Mouse (Mus musculus) kidney, embryonic 14.5 days (tissue): Measurements from ENCODE around the gene Pcsk6. TPM values are rescaled to one million over a fixed set of nuclear protein-coding genes. Genes with fewer than 3 reads are reported as not detected.
"Not testable (repeated sequence)": the region's sequence is repeated elsewhere in the genome, so short reads cannot be mapped to it uniquely, and the experiment has no call there.

Experiments used
- ATAC-seq: fragments of 200-750 bp; cut with Nextera tagmentation; 2 replicates; pipeline ENCODE4 v1.8.0; 2017; ENCODE audit warnings: moderate number of reproducible peaks, mild to moderate bottlenecking, moderate TSS enrichment, moderate library complexity; ENCODE audit not compliant: low FRiP score, low TSS enrichment
- H3K27ac ChIP-seq: fragments of 300-500 bp; sonication (generic); 2 replicates; pipeline ENCODE4 v1.5.1; 2014; ENCODE audit warnings: low read depth, mild to moderate bottlenecking, low read length, moderate library complexity, mixed read lengths
- H3K27me3 ChIP-seq: fragments of 300-500 bp; sonication (generic); 2 replicates; pipeline ENCODE4 v1.6.1; 2014; ENCODE audit warnings: mild to moderate bottlenecking, low read length; ENCODE audit not compliant: control insufficient read depth, insufficient read depth
- H3K36me3 ChIP-seq: fragments of 300-500 bp; sonication (generic); 2 replicates; pipeline ENCODE4 v1.6.1; 2014; ENCODE audit warnings: low read length, mixed read lengths; ENCODE audit not compliant: control insufficient read depth, insufficient read depth
- H3K4me1 ChIP-seq: fragments of 300-500 bp; sonication (generic); 2 replicates; pipeline ENCODE4 v1.6.1; 2014; ENCODE audit warnings: low read length, mixed read lengths; ENCODE audit not compliant: control insufficient read depth, insufficient read depth
- H3K4me2 ChIP-seq: fragments of 300-500 bp; sonication (generic); replicated peaks from 2 replicates; pipeline ENCODE4 v1.6.1; 2014; ENCODE audit warnings: low read depth, mild to moderate bottlenecking, low read length
- H3K4me3 ChIP-seq: fragments of 300-500 bp; sonication (generic); 2 replicates; pipeline ENCODE4 v1.5.1; 2014; ENCODE audit warnings: mild to moderate bottlenecking, low read length
- H3K9ac ChIP-seq: fragments of 300-500 bp; sonication (generic); 2 replicates; pipeline ENCODE4 v1.6.1; 2014; ENCODE audit warnings: low read depth, mild to moderate bottlenecking, low read length, moderate library complexity
- H3K9me3 ChIP-seq: fragments of 300-500 bp; sonication (generic); 2 replicates; pipeline ENCODE4 v1.6.1; 2016; ENCODE audit warnings: low read length; ENCODE audit not compliant: control insufficient read depth
- WGBS: fragments of 180-500 bp; shearing (Covaris S2); extraction: QIAGEN DNeasy Blood & Tissue Kit; methylation state at CpG from one replicate; pipeline ENCODE4 v1.1.7; 2014; 5-methylcytosine and 5-hydroxymethylcytosine counted together
- polyA plus RNA-seq: library from polyadenylated mRNA; unstranded; fragments of >200 nt; fragmentation: Nextera tagmentation; extraction: Ambion mirVana; gene quantifications from 2 replicates; pipeline ENCODE4 v1.2.1, GENCODE M21; 2014

Pcsk6 gene
- polyA plus RNA-seq, result 2.7 and 2.9 TPM in 2 replicates

DNA sequence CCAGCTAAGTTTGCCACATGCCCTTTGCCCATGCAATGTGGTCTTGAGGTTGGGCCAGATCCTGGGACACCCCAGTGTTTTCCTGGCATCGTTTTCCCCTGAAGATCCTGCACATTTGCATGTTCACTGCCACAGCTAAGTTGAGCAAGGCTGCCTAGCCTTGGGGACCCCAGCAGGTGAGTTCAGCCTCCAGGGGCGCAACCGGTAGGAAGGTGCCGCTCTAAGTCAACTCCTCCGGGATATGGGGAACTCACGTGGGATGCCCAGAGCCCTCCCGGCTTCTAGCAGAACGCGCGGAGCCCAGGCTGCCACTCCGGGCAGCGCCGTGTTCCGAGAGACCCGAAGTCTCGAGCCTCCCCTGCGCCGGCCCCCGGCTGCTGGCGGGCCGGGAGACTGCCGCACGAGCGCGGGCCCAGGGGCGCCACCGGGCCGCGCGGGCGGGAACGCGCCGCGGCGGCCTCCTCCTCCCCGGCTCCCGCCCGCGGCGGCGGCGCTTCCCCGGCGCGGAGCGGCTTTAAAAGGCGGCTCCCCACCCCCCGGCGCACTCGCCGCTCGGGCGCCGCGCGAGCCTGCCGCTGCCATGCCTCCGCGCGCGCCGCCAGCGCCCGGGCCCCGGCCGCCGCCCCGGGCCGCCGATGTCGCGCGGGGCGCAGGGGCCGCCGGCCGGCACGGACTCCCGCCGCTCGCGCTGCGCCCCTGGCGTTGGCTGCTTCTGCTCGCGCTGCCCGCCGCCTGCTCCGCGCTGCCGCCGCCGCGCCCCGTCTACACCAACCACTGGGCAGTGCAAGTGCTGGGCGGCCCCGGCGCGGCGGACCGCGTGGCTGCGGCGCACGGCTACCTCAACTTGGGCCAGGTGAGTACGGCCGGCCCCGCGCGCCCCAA lies at the start of gene Pcsk6:
TSS of gene Pcsk6 (plus strand) at position 144 of the 882 bp plus-strand sequence.
- no peaks in the 10 kb centered on the region for H3K36me3 ChIP-seq
- H3K4me1 ChIP-seq, result no peaks in the 10 kb centered on the region
- no peaks in the 10 kb centered on the region for H3K9me3 ChIP-seq
- H3K27ac ChIP-seq, result no peak within 1 kb of the TSS
- H3K4me2 ChIP-seq, result peak within 1 kb of the TSS; percentile 98
- peak; percentile 75 for ATAC-seq
- 1% methylated on average over 96 of the region's 111 CpGs for WGBS
- peaks cover 25% of the 10 kb centered on the region for H3K27me3 ChIP-seq
- H3K4me3 ChIP-seq, result peak within 1 kb of the TSS; percentile 65
- peak within 1 kb of the TSS; percentile 64 for H3K9ac ChIP-seq

DNA sequence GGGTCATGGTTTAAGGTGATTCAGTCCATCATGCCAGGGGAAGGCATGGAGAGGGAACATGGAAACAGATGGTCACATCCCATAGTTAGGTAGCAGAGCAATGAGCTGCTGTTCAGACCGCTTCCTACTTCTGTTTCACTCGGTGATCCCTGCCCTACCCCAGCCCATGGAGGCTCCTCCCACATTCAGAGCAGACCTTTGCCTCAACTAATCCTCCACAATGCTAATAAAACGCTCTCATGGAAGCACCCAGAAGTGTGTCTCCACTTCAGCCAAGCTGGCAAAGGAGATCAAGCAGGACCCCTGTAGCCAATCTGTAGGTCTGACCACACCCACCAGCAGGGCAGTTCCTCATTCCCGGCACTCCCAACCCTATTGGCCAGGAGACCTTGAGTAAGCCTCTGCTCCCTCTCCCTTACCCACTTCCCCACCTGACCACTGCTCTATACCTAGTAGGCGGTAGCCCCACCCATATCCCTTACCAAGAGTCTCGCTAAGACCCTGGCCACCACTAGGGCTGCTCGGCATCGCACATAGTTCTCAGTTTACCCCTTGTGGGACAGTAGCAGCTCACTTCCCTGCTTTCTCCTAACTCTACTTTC lies 47.8 kb upstream of the Pcsk6 start:
- ATAC-seq, result no peak
- H3K9ac ChIP-seq, result no peak overlapping the region
- 80% methylated on average over 8 of the region's 8 CpGs for WGBS
- H3K27ac ChIP-seq, result no peak overlapping the region
- H3K4me3 ChIP-seq, result no peak overlapping the region
- no peak overlapping the region for H3K4me2 ChIP-seq
- H3K9me3 ChIP-seq, result no peaks in the 10 kb centered on the region
- H3K36me3 ChIP-seq, result no peaks in the 10 kb centered on the region
- no peaks in the 10 kb centered on the region for H3K4me1 ChIP-seq
- no peaks in the 10 kb centered on the region for H3K27me3 ChIP-seq

DNA sequence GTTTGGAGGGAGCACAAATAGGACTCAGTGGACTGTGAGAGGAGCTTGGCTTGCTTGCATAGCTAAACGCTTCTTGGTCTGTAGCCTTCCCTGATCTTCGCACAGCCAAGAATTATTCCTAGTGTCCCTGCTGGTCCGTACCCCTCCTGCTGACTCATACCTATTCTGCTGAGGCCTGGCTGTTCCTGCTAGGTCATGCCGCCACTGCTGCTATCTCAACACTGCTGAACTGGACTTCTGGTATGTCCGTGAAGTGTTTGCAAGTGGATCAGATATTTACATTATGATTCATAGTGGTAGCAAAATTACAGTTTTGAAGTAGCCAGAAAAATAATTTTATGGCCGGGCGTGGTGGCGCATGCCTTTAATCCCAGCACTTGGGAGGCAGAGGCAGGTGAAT lies 44.0 kb upstream of the Pcsk6 start:
- no peak for ATAC-seq
- no peaks in the 10 kb centered on the region for H3K9me3 ChIP-seq
- WGBS, result 96% methylated on average over 8 of the region's 8 CpGs

DNA sequence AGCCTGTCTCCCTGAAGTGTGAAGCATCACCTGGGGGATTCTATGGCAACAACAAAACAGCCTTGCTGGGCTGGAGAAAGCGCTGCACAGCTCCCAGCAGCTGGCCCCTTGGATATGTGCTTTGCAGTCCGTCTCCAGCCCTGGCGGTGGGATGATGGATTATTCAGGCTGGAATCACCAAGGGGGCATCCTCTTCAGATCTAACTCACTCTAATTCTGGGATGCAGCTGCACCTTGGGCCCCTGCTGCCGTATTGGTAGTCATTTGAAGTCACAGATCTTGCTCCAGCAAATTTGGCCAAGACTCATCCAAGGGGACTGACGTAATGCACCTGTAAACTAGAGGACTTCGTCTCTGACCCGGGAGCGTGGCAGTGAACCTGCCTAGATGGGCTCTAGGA lies 41.1 kb upstream of the Pcsk6 start:
- H3K9me3 ChIP-seq, result no peaks in the 10 kb centered on the region
- no peak overlapping the region for H3K4me2 ChIP-seq
- no peaks in the 10 kb centered on the region for H3K27me3 ChIP-seq
- 36% methylated on average over 8 of the region's 8 CpGs for WGBS
- no peak overlapping the region for H3K9ac ChIP-seq
- H3K36me3 ChIP-seq, result no peaks in the 10 kb centered on the region
- H3K4me1 ChIP-seq, result no peaks in the 10 kb centered on the region
- ATAC-seq, result no peak
- H3K27ac ChIP-seq, result no peak overlapping the region
- H3K4me3 ChIP-seq, result no peak overlapping the region

More for the DNA sequence above, 44.0 kb upstream of the Pcsk6 start:
- no peaks in the 10 kb centered on the region for H3K36me3 ChIP-seq
- H3K4me1 ChIP-seq, result no peaks in the 10 kb centered on the region
- no peak overlapping the region for H3K4me2 ChIP-seq
- no peak overlapping the region for H3K9ac ChIP-seq
- H3K27me3 ChIP-seq, result no peaks in the 10 kb centered on the region
- H3K4me3 ChIP-seq, result no peak overlapping the region
- no peak overlapping the region for H3K27ac ChIP-seq

DNA sequence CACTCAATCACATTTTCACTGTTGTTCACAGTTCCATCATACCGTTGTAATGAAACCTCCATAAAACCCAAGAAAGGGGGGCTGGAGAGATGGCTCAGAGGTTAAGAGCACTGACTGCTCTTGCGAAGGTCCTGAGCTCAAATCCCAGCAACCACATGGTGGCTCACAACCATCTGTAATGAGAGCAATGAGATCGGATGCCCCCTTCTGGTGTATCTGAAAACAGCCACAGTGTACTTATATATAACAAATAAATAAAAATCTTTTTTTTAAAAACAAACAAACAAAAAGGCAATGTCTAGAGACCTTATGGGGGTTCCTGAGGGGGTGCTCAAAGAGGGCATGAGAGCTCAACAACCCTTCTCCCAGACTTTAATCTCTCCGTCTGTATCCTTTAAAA lies 39.6 kb upstream of the Pcsk6 start:
- H3K27ac ChIP-seq, H3K36me3 ChIP-seq, H3K9ac ChIP-seq, H3K27me3 ChIP-seq, H3K4me1 ChIP-seq, H3K4me3 ChIP-seq, H3K9me3 ChIP-seq, H3K4me2 ChIP-seq, ATAC-seq: not testable (repeated sequence)
- 76% methylated on average over 4 of the region's 4 CpGs for WGBS

DNA sequence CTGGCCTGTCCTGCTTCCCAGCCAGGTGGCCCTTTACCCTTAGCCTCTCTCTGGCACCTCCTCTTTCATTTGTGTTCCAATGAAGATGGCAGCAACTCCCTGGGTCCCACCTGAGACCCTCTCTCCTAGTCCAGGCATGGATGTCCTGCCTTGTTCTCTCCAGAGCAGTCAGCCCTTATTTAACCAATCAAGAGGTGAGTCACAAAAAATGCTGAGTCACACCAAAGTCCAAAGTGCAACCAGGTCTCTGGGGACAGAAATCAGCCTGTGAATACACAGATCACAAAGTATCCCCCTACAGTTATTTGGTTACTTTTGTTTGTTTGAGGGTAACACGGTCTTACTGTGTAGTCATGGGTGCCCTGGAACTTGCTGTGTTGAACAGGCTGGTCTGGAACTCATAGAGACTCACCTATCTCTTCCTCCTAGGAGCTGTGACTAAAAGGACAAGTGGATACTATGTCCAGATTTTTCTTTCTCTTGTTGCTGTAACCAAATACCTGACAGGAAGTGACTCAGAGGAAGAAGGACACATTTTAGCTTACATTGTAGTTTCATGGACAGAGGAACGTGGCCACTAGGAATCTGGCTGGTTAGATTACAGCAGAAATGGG lies 38.9 kb upstream of the Pcsk6 start:
- H3K9me3 ChIP-seq, result no peaks in the 10 kb centered on the region
- H3K4me3 ChIP-seq, result no peak overlapping the region
- no peaks in the 10 kb centered on the region for H3K27me3 ChIP-seq
- WGBS, result 71% methylated on average over 2 of the region's 2 CpGs
- no peak overlapping the region for H3K27ac ChIP-seq
- no peaks in the 10 kb centered on the region for H3K4me1 ChIP-seq
- no peak overlapping the region for H3K4me2 ChIP-seq
- H3K9ac ChIP-seq, result no peak overlapping the region
- no peak for ATAC-seq
- no peaks in the 10 kb centered on the region for H3K36me3 ChIP-seq

DNA sequence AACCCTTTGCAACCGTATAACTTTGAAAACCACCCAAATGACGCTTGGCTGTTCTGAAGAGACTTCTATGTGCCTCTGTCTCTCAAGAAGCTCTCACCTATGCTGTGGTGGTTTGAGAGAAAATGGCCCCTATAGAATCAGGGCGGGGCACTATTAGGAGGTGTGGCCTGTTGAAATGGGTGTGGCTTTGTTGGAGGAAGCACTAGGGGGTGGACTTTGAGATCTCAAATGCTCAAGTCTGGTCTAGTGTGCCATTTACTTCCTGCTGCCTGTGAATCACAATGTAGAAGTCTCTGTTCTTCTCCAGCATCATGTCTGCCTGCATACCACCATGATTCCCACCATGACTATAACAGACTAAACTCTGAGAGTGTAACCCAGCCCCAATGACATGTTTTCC lies 21.8 kb upstream of the Pcsk6 start:
- Histone ChIP-seq H3K4me1 (no peaks in the 10 kb centered on the region), H3K27me3 (no peaks in the 10 kb centered on the region), H3K9ac (no peak overlapping the region), H3K36me3 (no peaks in the 10 kb centered on the region), H3K4me2 (no peak overlapping the region), H3K4me3 (no peak overlapping the region), H3K9me3 (peaks cover 13% of the 10 kb centered on the region; the same call in 1 of the 2 replicates), H3K27ac (no peak overlapping the region)
- ATAC-seq, result no peak
- WGBS, result 88% methylated on average over 3 of the region's 3 CpGs

DNA sequence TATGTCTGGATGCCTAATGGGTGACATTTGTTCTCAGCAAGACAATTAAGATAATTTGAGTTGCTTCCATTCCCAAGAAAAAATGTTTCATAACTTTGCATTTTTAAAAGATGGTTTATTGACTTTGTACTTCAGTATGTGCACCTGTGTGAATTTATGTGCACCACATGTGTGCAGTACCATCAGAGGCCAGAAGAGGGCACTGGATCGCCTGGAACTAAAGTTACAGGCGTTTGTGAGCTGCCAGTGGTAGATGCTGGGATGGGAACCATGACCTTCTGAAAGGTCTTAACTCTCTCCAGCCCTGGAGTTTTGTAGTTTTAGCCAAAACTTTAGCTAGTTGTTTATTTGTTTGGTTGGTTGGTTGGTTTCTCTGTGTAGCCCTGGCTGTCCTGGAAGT lies 18.3 kb upstream of the Pcsk6 start:
- Histone ChIP-seq H3K27me3 (no peaks in the 10 kb centered on the region), H3K4me2 (no peak overlapping the region), H3K36me3 (no peaks in the 10 kb centered on the region), H3K4me3 (no peak overlapping the region), H3K9me3 (peaks cover 13% of the 10 kb centered on the region; the same call in 1 of the 2 replicates), H3K27ac (no peak overlapping the region), H3K4me1 (no peaks in the 10 kb centered on the region), H3K9ac (no peak overlapping the region)
- ATAC-seq, result no peak
- WGBS, result 55% methylated on average over 2 of the region's 2 CpGs

DNA sequence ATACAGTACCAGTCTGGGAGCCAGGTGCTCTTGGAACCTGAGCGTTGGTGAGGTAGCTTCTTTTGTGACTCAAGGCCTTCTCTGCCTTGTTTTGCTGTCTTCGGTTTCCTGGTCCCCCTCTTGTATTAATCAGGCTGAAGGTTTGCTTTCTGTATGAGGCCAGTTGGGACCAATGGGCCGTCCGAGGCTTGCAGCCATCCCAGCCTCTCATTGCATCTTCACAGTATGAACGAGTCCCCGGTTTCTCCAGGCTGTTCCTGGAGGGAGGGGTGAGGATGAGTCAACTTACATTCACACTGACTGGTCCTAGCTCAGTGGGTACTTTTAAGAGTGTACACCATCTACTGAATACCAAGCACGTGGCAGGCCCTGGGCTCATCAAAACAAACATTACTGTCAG lies 553 bp upstream of the Pcsk6 start:
- H3K9ac ChIP-seq, result no peak overlapping the region
- H3K36me3 ChIP-seq, result no peaks in the 10 kb centered on the region
- no peak for ATAC-seq
- H3K4me1 ChIP-seq, result no peaks in the 10 kb centered on the region
- H3K4me3 ChIP-seq, result no peak overlapping the region
- 53% methylated on average over 7 of the region's 7 CpGs for WGBS
- H3K4me2 ChIP-seq, result 0 out of 2 replicates have a peak overlapping the region, but pooled peaks have one; percentile 98
- H3K9me3 ChIP-seq, result no peaks in the 10 kb centered on the region
- peaks cover 25% of the 10 kb centered on the region for H3K27me3 ChIP-seq
- H3K27ac ChIP-seq, result no peak overlapping the region
